Comparison of ENCODE assay signal across 14 mouse cellular contexts in genomic region chr3:68403783-68404217, GRCm38 (mm10).
DNase-seq lines count a peak whose midpoint lies in the region; ATAC-seq lines count a peak whose summit lies in the region.
"Had no signal": no experiment of that assay in that cellular context is flagged by ENCODE, and none has a peak within 500 bp of the region (broad histone marks: within the 10 kb centered on the region; RNA-seq: fewer than 3 reads in every experiment).

No protein-coding gene starts in this region.

- H3K4me3 ChIP-seq in limb, embryonic 10.5 days = no peak overlapping the region
- H3K4me3 ChIP-seq: heart, embryonic 13.5 days; limb, embryonic 15.5 days; stomach, embryonic 15.5 days had no signal

- intact Hi-C loops in left cerebral cortex, postnatal 10 days (cut with DNase I) = no loop called here

- ATAC-seq in monocyte, adult 5-6 weeks (replicated peaks; ENCODE audit: insufficient number of reproducible peaks, low FRiP score, low TSS enrichment, poor library complexity, severe bottlenecking) = no peak
- ATAC-seq: CD4-positive, CD25-positive, alpha-beta regulatory T cell, adult 4 months had no signal

- peak; percentile 6 to 15 for DNase-seq in left cerebral cortex, adult 18-20 months (ENCODE audit: low spot score in 2 of 2)
- no peak for DNase-seq in left cerebral cortex, postnatal 10 days (ENCODE audit: extremely low spot score in 1 of 2, low spot score in 2 of 2)
- DNase-seq in cerebellum, adult 8-10 months = peak; percentile 35
- DNase-seq in layer of hippocampus, adult 18-20 months (ENCODE audit: low spot score in 2 of 2) = peak; percentile 34 to 71
- DNase-seq in right cerebral cortex, postnatal 10 days (ENCODE audit: low spot score in 2 of 2) = peak; percentile 33 to 35
- DNase-seq in limb, embryonic 10.5 days (ENCODE audit: low spot score) = no peak
- no peak for DNase-seq in spleen, postnatal 4 days (ENCODE audit: low spot score in 2 of 2)
- DNase-seq: kidney, adult 18-20 months had no signal

- no peak overlapping the region for H3K27ac ChIP-seq in limb, embryonic 10.5 days
- H3K27ac ChIP-seq: heart, embryonic 13.5 days; limb, embryonic 15.5 days; macrophage; stomach, embryonic 15.5 days had no signal

- no peaks in the 10 kb centered on the region for H3K27me3 ChIP-seq in limb, embryonic 10.5 days (ENCODE audit: low read depth, poor library complexity, severe bottlenecking)
- H3K27me3 ChIP-seq: heart, embryonic 13.5 days; limb, embryonic 15.5 days; stomach, embryonic 15.5 days had no signal

- H3K4me1 ChIP-seq in limb, embryonic 10.5 days = peaks cover 11% of the 10 kb centered on the region
- H3K4me1 ChIP-seq: limb, embryonic 15.5 days; stomach, embryonic 15.5 days had no signal

- no peaks in the 10 kb centered on the region for H3K36me3 ChIP-seq in limb, embryonic 10.5 days
- H3K36me3 ChIP-seq: heart, embryonic 13.5 days; limb, embryonic 15.5 days; stomach, embryonic 15.5 days had no signal

- no peaks in the 10 kb centered on the region for H3K9me3 ChIP-seq in limb, embryonic 10.5 days (replicated peaks)
- H3K9me3 ChIP-seq: heart, embryonic 13.5 days; limb, embryonic 15.5 days; stomach, embryonic 15.5 days had no signal

- WGBS in limb, embryonic 10.5 days = 75% methylated on average over 2 of the region's 2 CpGs

Comparison
In these comparisons a context has a peak if more than half of its experiments do, and no peak if none do; other contexts are left out.
1. DNase-seq: peak in left cerebral cortex, adult 18-20 months (2 of 2), cerebellum, adult 8-10 months (single experiment), layer of hippocampus, adult 18-20 months (2 of 2) and right cerebral cortex, postnatal 10 days (2 of 2); none in left cerebral cortex, postnatal 10 days (0 of 2), limb, embryonic 10.5 days (single experiment) and spleen, postnatal 4 days (0 of 2).